Mouse (Mus musculus): ENCODE data around the gene Eri3. TPM values are rescaled to one million over a fixed set of nuclear protein-coding genes. Genes with fewer than 3 reads are reported as not detected.
A peak's percentile ranks its signal among the peaks of the same experiment; 100 is the strongest.

Gene Eri3
- polyA plus RNA-seq, 1 experiment: 201 TPM

- TF ChIP-seq CTCF (IDR thresholded peaks at IDR 0.05; ENCODE audit: extremely low read depth, insufficient read depth, low read length) (no peak), POLR2A (IDR thresholded peaks at IDR 0.05; ENCODE audit: extremely low read depth, insufficient read depth, low read length) (no peak)
Observed at GRCm38 (mm10) chr4:117539329-117539980, 10.7 kb upstream of the Eri3 start.

GRCm38 (mm10) chr4:117540571-117540970 is 9.6 kb upstream of the Eri3 start:
- H3K4me3 ChIP-seq (ENCODE audit: insufficient read depth, low read length): no peak overlapping the region
- TF ChIP-seq POLR2A (IDR thresholded peaks at IDR 0.05; ENCODE audit: extremely low read depth, insufficient read depth, low read length) (no peak), CTCF (IDR thresholded peaks at IDR 0.05; ENCODE audit: extremely low read depth, insufficient read depth, low read length) (no peak)
- H3K4me1 ChIP-seq (ENCODE audit: control insufficient read depth, insufficient read depth, low read length): no peaks in the 10 kb centered on the region
- no peak overlapping the region for H3K27ac ChIP-seq (ENCODE audit: insufficient read depth, low read length)

More at GRCm38 (mm10) chr4:117539329-117539980, 10.7 kb upstream of the Eri3 start:
- Histone ChIP-seq H3K4me3 (ENCODE audit: insufficient read depth, low read length) (no peak overlapping the region), H3K27ac (ENCODE audit: insufficient read depth, low read length) (no peak overlapping the region), H3K4me1 (ENCODE audit: control insufficient read depth, insufficient read depth, low read length) (no peaks in the 10 kb centered on the region)

GRCm38 (mm10) chr4:117545448-117545847 is 4.7 kb upstream of the Eri3 start:
- H3K27ac ChIP-seq (ENCODE audit: insufficient read depth, low read length): no peak overlapping the region
- peaks cover 2% of the 10 kb centered on the region; the same call in 1 of the 2 replicates for H3K4me1 ChIP-seq (ENCODE audit: control insufficient read depth, insufficient read depth, low read length)
- no peak overlapping the region for H3K4me3 ChIP-seq (ENCODE audit: insufficient read depth, low read length)
- no peak for TF ChIP-seq CTCF (IDR thresholded peaks at IDR 0.05; ENCODE audit: extremely low read depth, insufficient read depth, low read length)
- TF ChIP-seq POLR2A (IDR thresholded peaks at IDR 0.05; ENCODE audit: extremely low read depth, insufficient read depth, low read length): no peak

- TF ChIP-seq POLR2A (IDR thresholded peaks at IDR 0.05; ENCODE audit: extremely low read depth, insufficient read depth, low read length) (no peak), CTCF (IDR thresholded peaks at IDR 0.05; ENCODE audit: extremely low read depth, insufficient read depth, low read length) (no peak)
- Histone ChIP-seq H3K27ac (ENCODE audit: insufficient read depth, low read length) (no peak overlapping the region), H3K4me1 (ENCODE audit: control insufficient read depth, insufficient read depth, low read length) (peaks cover 5% of the 10 kb centered on the region; the same call in 1 of the 2 replicates), H3K4me3 (ENCODE audit: insufficient read depth, low read length) (no peak overlapping the region)
Observed at GRCm38 (mm10) chr4:117546616-117547015, 3.5 kb upstream of the Eri3 start.

- Histone ChIP-seq H3K27ac (ENCODE audit: insufficient read depth, low read length) (no peak overlapping the region), H3K4me1 (ENCODE audit: control insufficient read depth, insufficient read depth, low read length) (peaks cover 5% of the 10 kb centered on the region; the same call in 1 of the 2 replicates), H3K4me3 (ENCODE audit: insufficient read depth, low read length) (no peak overlapping the region; the same call in 1 of the 2 replicates)
- TF ChIP-seq POLR2A (IDR thresholded peaks at IDR 0.05; ENCODE audit: extremely low read depth, insufficient read depth, low read length): no peak
- TF ChIP-seq CTCF (IDR thresholded peaks at IDR 0.05; ENCODE audit: extremely low read depth, insufficient read depth, low read length): no peak
Observed at GRCm38 (mm10) chr4:117549576-117549975, 589 bp upstream of the Eri3 start.

GRCm38 (mm10) chr4:117551144-117552000 is 1.2 kb downstream of the Eri3 start:
- H3K4me1 ChIP-seq (ENCODE audit: control insufficient read depth, insufficient read depth, low read length): peaks cover 5% of the 10 kb centered on the region
- no peak for TF ChIP-seq POLR2A (IDR thresholded peaks at IDR 0.05; ENCODE audit: extremely low read depth, insufficient read depth, low read length)
- no peak for TF ChIP-seq CTCF (IDR thresholded peaks at IDR 0.05; ENCODE audit: extremely low read depth, insufficient read depth, low read length)
- peak overlapping the region; percentile 46; the same call in 1 of the 2 replicates for H3K4me3 ChIP-seq (ENCODE audit: insufficient read depth, low read length)
- H3K27ac ChIP-seq (ENCODE audit: insufficient read depth, low read length): no peak overlapping the region

- no peak for TF ChIP-seq POLR2A (IDR thresholded peaks at IDR 0.05; ENCODE audit: extremely low read depth, insufficient read depth, low read length)
- TF ChIP-seq CTCF (IDR thresholded peaks at IDR 0.05; ENCODE audit: extremely low read depth, insufficient read depth, low read length): no peak
- no peak overlapping the region for H3K4me3 ChIP-seq (ENCODE audit: insufficient read depth, low read length)
- no peak overlapping the region for H3K27ac ChIP-seq (ENCODE audit: insufficient read depth, low read length)
- peaks cover 5% of the 10 kb centered on the region; the same call in 1 of the 2 replicates for H3K4me1 ChIP-seq (ENCODE audit: control insufficient read depth, insufficient read depth, low read length)
Observed at GRCm38 (mm10) chr4:117555495-117555894, 5.3 kb downstream of the Eri3 start.

- TF ChIP-seq CTCF (IDR thresholded peaks at IDR 0.05; ENCODE audit: extremely low read depth, insufficient read depth, low read length) (no peak), POLR2A (IDR thresholded peaks at IDR 0.05; ENCODE audit: extremely low read depth, insufficient read depth, low read length) (no peak)
- Histone ChIP-seq H3K4me1 (ENCODE audit: control insufficient read depth, insufficient read depth, low read length) (peaks cover 2% of the 10 kb centered on the region; the same call in 1 of the 2 replicates), H3K4me3 (ENCODE audit: insufficient read depth, low read length) (no peak overlapping the region), H3K27ac (ENCODE audit: insufficient read depth, low read length) (no peak overlapping the region)
Observed at GRCm38 (mm10) chr4:117556372-117556771, 6.2 kb downstream of the Eri3 start.

- H3K4me3 ChIP-seq (ENCODE audit: insufficient read depth, low read length): no peak overlapping the region
- peaks cover 2% of the 10 kb centered on the region; the same call in 1 of the 2 replicates for H3K4me1 ChIP-seq (ENCODE audit: control insufficient read depth, insufficient read depth, low read length)
- no peak overlapping the region for H3K27ac ChIP-seq (ENCODE audit: insufficient read depth, low read length)
- TF ChIP-seq CTCF (IDR thresholded peaks at IDR 0.05; ENCODE audit: extremely low read depth, insufficient read depth, low read length) (no peak), POLR2A (IDR thresholded peaks at IDR 0.05; ENCODE audit: extremely low read depth, insufficient read depth, low read length) (no peak)
Observed at GRCm38 (mm10) chr4:117557068-117557645, 7.0 kb downstream of the Eri3 start.

All from cortical plate, adult 2 months (tissue).